Mouse (Mus musculus): Measurements from ENCODE around the gene Sncg.
"Not testable (repeated sequence)": the region's sequence is repeated elsewhere in the genome, so short reads cannot be mapped to it uniquely, and the experiment has no call there.

The Sncg gene

DNA sequence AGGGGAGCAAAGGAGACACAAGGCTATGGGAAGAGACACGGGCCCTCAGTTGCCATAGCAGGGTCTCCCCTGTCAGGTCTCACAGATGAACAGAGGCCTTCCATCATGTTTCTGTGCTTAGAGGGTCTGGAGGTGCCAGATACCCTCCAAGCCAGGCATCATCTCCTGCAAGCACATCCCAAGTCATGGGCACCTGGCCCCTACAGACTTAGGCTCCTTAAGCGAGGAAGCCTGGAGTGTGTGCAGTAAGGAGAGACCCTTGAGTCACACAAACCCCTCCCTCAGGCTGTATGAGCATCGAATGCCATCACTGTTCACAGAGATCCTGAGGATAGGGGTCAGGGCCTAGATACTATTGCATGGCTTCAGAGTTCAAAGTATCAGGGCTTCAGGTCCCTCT, 3.7 kb downstream of the Sncg start:
- DNase-seq (ENCODE audit: low spot score in 2 of 2), result no peak

DNA sequence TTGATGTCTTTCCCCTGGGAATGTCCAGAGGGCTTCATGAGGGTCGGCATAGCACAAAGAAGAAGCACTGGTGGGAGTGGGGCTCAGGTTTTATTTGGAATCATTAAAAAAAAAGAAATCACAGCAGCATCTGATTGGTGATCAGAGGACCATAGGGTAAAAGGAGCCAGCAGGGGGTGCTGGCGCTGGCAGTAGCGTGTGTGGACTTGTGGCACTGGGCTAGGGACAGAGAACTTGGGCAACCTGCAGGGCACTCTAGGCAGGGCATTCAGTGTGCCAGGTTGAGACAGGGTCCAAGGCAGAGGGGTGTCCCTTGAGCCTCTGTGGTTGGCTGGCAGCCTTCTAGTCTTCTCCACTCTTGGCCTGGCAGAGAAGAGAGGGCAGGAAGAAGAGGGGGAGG, 4.4 kb downstream of the Sncg start:
- DNase-seq (ENCODE audit: low spot score in 2 of 2), result no peak

DNA sequence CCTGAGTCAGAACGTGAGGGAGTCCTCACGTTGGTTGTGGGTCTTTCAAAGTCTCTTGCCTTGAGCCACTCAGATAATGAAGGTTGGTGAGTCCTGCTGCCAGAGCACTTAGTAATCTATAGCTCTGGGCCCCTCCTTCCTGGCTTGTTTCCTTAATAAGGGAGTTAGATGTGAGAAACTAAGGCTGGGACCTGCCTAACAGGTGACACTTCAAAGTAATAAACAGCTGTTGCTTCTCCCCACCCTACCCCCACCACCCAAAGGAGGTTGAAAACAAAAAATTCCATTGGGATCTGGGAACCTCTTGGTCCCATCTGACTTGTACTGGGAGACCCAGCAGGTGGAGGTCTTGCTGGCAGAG, 9.5 kb downstream of the Sncg start:
- no peak for DNase-seq (ENCODE audit: low spot score in 2 of 2)

DNA sequence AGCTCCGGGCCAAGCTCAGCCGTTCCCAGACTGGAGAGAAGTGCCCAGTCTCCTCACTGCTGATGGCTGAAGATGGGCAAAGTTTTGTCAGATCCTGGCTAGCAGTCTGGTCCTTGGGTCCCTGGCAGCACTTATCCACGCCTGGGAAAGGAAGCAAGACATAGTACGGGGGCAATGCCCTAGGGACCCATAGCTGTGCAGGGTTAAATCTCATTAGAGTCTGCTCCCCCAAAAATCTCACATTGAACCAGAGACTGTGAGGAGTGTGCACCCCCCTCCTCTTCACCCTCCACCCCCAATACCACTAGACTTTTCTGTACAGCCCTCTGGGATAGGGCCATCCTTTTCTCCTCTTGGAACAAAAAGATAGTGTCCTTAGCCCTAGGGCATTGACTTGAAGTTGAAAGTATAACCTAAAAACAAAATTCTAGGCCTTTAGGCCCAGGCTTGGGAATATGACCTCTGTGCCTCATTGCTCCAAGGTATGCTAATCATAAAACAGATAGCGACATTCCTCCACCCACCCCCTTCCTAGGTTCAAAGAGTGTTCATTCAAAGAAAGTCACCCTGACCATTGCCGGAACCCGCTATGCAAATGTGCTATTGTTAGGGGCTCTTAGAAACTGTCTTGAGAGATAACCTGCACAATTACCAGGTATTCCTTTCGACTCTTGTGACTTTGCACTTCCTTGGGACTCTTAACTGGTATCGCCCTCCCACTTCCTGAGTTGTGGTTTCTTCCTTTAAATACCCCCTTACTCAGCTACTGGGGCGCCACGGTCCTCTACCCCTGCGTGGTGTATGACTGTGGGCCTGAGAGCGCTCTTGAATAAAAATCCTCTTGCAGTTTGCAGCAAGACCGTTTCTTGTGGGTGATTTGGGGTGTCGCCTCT, 10.1 kb downstream of the Sncg start:
- not testable (repeated sequence) for DNase-seq (ENCODE audit: low spot score in 2 of 2)

DNA sequence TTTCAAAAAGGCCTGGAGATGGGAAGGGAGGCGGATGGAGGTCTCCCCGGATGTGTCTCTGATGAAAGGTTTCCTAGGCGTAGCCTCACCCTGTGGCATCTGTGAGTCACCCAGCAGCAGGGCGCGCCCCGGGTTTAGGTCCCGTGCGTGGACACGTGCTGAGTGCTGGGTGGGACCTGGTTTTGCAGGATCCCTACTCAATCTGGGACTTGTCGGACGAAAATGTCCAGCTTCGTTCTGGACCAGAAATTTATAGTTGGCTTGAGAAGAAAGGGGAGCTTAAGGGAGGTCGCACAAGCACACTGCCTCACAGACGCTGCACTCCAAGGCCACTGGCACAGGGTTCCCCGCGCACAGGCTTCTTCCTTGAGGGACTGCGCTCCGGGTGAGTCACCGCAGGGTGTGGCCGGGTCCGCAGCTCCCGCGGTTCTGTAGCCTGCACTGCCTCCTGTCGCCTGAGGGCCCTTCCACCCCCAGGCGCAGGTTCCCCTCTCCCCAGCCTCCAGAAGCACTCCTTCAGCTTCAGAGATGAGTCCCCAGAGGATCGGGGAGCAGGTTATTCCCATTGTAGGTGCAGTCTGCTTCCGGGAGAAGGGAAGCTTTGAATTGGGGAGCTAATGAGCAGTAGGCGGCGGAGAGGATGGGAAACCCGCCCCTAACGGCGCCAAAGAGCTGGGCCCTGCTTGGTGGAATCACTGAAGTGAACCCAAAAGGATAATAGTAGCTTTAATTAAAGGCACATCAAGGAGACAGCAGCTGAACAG, 10.9 kb downstream of the Sncg start:
- peak; percentile 34 to 48 for DNase-seq (ENCODE audit: low spot score in 2 of 2)

DNA sequence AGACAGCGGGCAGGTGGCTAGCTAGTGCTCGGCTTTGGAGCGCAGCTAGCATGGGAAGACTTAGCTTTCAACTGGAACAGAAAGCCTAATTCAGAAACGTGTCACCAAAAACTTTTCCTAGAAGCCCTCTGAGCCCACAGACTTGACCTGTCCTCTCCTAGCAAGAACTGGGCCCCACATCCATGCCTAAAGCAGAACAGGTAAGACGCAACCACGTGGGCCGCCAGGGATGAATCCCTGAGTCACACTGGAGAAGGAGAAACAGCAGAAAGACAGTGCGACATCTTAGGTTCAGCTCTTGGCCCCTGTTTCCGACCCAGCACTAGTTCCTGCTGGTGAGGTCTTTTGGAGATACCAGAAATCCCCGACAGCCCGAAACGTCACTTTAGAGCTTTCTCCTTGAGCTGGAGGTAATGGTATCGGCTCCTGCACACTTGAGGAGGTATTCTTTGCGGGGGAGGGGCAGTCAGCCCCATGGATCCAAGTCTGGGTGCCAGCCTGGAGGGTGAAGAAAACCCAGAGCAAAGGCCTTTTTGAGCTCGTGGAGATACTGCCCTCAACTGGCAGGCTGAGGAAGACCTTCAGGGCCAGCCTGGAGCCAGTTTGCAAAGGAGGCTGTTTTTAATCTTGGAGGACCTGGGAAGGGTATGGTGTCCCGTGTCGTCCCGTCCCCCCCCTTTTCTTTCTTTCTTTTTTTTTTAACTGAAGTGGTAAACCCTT, 11.7 kb downstream of the Sncg start:
- DNase-seq (ENCODE audit: low spot score in 2 of 2), result peak; percentile 58 to 65

DNA sequence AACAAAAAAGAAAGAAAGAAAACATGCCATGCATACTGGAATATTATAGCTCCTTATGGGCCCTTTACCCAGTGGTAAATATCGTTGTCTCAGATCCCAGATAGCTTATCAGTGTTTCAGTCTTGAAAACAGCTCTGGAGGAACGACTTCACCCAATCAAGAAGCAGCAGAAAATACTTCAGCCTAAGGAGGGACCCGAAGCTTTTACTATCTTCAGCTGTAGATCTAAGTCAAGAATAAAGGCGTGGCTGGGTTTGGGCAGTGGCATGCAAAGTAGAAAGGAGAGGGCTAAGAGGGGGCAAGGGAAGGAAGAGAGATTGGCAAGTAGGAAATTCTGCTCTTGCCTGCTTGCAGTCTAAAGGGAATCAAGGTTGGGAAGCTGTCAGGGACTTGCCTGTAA, 12.5 kb downstream of the Sncg start:
- DNase-seq (ENCODE audit: low spot score in 2 of 2), result no peak

DNA sequence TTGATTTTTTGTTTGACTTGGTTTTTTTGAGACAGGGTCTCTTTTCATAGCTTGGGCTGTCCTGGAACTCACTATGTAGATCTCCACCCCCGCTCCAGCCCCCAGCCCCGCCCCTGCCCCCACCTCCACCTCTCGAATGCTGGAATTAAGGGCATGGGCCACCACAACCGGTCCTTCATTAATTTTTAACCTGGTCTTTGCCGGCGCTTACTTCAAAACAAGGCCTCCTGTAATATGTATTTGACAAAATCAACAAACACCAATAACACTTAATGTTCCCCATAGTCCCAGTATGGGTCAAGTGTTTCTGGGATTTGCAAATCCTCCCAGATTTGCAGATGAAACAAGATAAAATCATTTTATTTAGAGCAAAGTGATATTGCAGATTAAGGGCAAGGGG, 14.3 kb downstream of the Sncg start:
- no peak for DNase-seq (ENCODE audit: low spot score in 2 of 2)

DNA sequence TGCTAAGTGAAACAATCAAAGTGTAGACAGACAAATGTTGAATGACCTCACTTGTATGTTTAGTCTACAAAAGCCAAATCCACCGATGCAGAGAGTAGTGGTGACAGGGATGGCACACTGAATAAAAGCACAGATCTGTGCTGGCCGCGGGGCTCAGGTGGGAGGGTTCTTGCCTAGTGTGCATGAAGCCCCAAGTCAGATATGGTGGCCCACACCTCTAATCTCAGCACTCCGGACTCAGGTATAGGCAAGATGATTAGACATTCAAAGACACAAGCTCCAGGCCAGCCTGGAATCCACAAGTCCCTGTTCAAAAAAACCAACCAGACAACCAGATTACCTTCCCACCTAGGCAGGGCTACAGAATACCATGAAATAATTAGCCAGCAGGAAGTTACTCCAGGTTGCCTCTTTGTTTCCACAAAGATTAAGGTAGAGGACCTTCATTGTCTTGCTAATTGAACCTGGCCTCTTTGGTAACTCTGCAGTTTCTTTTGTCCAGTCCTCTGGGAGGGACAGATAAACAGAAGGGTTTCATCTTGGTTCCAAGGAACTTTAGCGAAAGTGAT, 14.8 kb downstream of the Sncg start:
- DNase-seq (ENCODE audit: low spot score in 2 of 2), result no peak

DNA sequence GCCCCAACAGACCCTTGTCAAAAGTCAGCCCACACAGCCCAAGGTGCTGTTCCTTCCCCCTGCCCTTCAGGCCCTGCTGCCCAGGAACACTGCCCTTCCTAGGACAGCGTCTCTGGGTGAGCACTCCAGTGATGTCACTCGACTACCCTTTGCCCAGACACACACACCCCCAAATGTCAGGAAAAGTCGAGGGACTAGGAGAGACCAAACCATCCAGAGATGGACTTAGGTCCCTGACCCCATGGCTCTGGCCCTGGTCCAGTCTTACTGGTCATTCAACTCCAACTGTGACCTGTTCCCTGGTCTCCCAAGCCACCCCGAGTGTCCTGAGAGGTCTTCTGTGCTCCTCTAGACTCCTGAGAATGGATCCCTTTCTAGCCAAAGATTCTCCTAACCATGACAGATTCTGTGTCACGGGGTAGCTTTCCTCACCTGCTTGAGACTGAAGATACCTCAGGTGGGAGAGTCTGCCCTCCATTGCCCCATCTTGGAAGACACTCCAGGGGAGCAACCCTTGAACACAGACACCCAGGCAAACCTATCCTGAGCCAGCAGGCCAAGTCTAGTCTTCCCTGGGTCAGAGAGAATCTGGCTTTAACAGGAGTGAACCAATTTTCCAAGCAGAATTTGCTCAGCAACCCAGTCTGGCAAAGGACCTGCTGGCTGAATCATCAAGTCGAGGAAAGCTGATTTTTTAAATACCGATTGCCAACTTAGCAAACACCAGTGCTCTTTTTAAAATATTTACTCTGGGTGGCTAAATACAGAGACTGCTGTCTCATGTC, 16.7 kb downstream of the Sncg start:
- DNase-seq (ENCODE audit: low spot score in 2 of 2), result no peak

DNA sequence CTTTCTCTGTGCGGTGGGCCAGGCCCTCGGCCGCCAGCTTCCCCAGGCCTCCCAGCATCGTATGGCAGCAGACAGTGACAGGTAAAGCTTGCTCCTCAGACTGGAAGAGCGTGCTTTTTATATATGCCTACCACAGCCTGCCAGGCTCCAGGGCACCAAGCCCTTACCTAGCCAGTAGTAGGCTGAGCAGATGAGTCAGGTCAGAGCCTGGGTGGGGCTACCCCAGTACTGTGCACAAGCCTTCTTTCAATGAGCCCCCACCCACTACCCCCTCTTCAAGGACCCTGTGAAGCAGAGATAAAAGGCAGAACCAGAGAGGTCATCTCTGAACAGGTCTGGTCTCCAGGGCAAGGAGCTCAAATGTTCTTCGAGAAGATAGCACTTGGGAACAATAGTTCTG, 19.3 kb downstream of the Sncg start, which contains the start of gene Fam25c:
Gene Fam25c, minus strand, starts transcription at position 133 of the 400 bp plus-strand sequence.
- no peak for DNase-seq (ENCODE audit: low spot score in 2 of 2)

DNA sequence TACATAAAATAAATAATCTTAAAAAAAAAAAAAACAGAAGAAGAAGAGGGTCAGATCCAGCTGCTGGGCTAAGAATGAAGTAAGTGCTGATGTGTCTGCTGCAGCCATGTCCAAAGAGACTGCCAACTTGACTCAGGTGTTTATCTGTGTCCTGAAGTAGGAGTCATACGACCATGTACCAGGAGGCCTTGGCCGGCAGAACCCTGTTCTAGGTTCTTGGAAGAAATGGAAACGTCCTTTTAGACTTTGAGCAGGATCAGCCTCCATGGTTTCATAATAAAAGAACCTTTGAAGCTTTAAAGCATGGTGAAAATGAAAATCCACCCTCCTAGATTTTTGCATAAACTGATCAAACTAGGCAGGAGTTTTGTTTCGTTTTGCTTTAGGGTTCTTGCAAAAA, 20.1 kb downstream of the Sncg start:
- DNase-seq (ENCODE audit: low spot score in 2 of 2), result no peak

DNA sequence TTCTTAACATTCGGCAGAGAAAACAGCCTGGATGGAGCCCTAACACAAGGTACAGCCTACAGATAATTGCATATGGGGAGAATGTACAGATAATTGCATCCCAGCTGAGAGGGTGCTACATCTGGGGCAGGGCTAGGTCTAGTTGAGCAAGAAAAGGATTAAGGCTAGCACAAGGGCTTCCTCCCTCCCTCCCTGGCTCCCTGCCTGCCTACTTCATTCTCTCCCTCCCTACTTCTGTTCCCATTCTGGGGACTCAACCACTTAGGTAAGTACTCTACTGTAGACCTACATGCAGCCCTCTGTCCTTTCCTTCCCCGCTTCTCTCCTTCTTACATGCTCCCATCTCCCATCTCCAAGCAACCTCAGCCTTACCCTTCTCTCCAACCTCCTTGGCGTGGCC, 21.3 kb downstream of the Sncg start:
- DNase-seq (ENCODE audit: low spot score in 2 of 2), result no peak

DNA sequence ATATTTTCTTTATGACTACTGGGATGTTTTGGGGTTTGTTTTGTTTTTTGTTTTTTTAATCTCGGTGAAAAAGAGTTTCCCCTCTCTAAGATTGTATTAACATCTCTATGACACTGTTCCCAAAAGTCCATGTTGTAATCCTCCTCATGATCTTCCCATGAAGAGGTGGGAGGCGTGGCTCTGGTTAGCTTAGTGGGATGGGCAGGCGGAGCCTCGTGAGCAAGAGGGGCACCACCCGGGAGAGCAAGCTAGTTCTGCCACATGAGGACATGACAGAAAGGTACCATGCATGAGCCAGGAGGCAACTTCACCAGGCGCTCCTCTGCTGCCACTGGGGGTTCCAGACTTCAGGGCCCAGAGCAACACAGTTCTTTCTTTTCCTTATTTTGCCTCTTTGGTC, 22.1 kb downstream of the Sncg start:
- no peak for DNase-seq (ENCODE audit: low spot score in 2 of 2)

DNA sequence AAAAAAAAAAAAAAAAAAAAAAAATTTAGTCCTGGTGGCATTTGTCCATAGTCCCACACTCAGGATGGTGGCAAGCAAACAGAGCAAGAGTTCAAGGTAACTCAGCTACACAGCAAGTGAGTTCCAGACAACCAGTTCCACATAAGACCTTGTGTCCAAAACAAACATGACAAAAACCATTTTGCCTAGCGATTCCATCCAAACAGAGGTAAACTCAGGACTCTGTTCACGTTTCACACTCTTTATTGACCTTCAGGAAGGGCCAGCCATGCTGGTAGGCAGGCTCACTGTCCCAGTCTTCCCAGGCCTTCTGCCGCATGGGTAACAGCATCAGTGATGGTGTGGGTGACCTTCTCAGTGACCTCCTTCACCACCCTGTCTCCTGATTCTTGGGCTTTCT, 22.9 kb downstream of the Sncg start:
- no peak for DNase-seq (ENCODE audit: low spot score in 2 of 2)

DNA sequence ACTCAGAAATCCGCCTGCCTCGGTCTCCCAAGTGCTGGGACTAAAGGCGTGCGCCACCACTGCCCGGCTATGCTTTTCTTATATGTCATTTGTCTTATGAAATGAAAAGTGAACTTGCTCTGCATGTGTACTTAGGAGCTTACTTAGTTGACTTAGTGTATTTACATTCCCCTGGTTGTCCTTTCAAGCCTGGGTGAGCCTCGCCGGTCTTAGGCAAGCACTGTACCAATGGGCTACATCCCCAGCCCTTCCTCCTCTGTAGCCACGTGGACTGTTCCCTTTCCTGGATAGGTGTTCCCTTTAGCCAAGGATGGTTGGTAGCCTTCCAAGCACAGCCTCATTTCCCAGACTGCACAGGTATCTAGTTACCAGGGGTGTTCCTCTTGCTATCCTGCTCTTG, 25.6 kb downstream of the Sncg start:
- no peak for DNase-seq (ENCODE audit: low spot score in 2 of 2)

DNA sequence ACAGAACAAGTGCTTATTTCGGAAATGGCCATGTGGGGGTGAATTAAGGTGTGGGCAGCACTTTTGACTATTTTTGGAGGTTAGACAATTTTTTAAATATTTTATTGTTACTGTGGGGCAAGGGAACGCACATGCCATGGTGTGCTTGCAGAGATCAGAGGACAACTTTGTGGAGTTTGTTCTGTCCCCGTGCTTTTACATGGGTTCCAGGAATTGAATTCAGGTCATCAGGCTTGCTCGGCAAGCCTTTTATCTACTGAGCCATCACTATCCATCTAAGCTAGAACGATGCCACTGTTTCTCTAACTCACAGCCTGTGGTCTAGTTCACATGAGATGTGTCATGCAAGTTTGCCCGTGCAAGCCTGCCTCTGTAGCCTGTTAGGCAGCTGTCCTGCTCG, 26.3 kb downstream of the Sncg start:
- no peak for DNase-seq (ENCODE audit: low spot score in 2 of 2)

DNA sequence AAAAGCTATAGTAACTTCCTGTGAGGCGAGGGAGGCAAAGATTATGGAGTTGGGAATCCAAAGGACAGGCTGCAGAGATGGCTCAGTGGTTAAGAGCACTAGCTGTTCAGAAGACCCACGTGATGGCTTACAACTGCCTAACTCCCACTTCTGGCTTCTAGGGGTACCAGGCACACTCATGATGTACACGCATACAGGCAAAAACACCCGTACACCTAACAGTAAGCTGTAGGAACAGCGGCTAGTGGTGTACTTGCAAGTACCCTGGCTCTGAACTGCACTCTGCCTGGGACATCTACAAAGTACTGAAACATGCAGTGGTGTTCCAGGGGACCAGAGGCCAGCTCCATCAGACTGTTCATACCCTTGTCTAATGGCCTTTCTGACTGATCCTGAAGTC, 27.5 kb downstream of the Sncg start:
- no peak for DNase-seq (ENCODE audit: low spot score in 2 of 2)

DNA sequence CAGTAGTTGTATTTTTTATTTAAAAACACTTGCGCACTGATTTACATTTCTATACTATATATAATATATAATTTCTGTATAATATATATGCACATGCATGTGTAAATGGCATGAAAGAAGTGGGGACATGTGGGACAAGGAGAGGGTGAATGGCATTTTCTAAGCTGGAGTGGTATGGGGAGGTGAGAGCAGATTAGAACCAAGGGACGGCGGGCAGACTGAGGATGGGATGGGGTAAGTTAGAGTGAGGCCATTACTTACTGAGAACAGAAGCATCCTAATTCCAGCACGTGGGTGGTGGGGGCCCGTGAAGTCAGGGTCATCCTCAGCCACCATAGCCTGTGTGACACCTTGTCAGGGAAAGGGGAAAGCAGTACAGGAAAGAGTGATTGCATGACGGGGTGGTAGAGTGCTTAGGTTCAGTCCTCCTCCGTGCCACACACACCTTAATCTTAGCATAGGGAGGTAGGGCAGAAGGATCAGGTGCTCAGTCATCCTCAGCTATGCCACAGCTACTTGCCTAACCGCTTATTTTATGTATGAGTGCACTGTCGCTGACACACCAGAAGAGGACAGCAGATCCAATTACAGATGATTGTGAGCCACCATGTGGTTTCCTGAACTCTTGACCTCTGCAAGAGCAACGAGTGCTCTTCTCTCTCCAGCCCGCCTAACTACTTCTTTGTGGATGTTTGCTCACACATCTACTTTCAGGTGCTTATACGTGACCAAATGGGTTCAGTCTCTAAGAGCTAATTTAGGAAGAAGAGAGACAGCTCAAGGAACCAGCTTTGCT, 28.6 kb downstream of the Sncg start:
- no peak for DNase-seq (ENCODE audit: low spot score in 2 of 2)

DNA sequence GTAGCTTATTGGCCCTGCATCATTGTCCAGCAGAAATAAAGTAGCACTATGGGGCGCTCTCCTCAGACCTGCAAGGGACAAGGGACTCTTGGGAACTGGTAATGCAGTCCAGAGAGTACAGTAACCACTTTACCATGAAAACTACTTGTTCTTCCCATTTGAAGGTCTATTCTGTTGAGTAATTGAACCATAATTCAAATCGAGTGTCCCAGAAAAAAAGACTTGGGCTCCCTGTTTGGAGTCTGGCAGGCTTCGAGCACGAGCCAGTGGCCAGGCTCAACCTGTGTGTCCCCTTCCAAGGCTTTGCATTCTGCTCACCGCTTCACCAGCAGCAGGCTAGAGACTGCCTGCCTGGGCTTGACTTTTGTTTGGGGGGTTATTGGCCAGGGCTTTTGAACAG, 30.2 kb downstream of the Sncg start:
- DNase-seq (ENCODE audit: low spot score in 2 of 2), result no peak

DNA sequence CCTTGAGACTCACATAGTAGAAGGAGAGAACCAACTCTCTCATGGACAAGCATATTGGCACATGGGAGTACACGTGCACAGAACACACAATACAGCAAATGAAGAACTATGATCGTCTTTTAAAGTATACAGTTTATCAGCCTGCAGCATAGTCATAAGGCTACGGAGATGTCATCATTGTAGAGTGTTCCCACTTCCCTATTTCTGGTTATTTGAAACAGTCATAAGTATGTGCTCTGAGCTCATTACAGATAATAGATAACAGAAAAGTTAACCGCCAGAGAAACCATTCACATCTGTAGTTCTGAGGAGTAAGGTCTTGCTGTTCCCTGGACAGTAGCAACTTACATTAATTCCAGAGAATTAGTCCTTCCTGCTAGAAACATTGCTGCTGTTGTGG, 31.5 kb downstream of the Sncg start:
- DNase-seq (ENCODE audit: low spot score in 2 of 2), result no peak

Data from frontal cortex, postnatal 10 days (tissue).